Mouse (Mus musculus): ENCODE data around the gene Eno1. TPM values are rescaled to one million over a fixed set of nuclear protein-coding genes. Genes with fewer than 3 reads are reported as not detected.
"Not testable (repeated sequence)": the region's sequence is repeated elsewhere in the genome, so short reads cannot be mapped to it uniquely, and the experiment has no call there.

Eno1 gene
- polyA plus RNA-seq, 1 experiment from 2014 or later: 700 TPM

GRCm38 (mm10) chr4:150280459-150280858 lies 43.9 kb downstream of the Eno1 start:
- no peak for DNase-seq (ENCODE audit: low spot score)

DNA sequence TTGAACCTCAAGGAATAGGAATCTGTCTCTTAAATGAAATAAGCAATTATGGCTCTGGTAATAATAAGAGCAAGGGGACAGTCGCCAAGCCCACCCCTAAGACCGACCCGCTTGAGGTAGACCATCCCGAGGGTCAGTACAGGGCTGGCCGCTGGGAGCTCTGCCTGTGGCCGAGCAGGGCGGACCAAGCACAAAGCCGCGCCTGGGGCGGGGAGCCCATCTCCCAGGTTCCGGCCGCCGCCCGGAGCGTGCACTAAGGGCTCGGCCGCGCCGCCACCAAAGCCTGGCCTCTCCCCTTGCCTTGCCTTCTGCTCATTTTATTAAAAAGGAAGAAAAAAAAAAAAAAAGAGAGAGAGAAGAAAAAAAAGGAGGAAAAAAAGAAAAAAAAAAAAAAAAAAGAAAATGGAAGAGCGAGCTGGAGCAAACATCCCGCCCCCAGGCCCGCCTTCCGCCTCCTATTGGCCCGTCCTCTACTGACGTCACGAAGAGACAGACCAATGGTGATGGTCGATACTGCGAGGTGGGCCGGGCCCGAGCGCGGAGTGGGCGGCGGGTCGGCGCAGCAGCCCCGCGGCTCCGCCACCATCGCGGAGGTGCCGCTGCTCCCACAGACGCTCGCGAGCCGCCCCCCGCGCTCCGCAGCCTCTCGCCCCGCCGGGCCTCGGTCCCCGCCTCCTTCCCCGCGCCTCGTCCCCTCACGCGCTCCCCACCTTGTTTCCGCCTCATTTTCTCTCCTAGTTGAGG lies 44.7 kb downstream of the Eno1 start, which contains the start of gene Rere:
Rere (plus strand) TSS at position 629 of the 744 bp plus-strand sequence.
- DNase-seq (ENCODE audit: low spot score): peak; percentile 97

- peak; percentile 32 for DNase-seq (ENCODE audit: low spot score)
These were observed 45.5 kb downstream of the Eno1 start for GRCm38 (mm10) chr4:150281891-150282630.

DNA sequence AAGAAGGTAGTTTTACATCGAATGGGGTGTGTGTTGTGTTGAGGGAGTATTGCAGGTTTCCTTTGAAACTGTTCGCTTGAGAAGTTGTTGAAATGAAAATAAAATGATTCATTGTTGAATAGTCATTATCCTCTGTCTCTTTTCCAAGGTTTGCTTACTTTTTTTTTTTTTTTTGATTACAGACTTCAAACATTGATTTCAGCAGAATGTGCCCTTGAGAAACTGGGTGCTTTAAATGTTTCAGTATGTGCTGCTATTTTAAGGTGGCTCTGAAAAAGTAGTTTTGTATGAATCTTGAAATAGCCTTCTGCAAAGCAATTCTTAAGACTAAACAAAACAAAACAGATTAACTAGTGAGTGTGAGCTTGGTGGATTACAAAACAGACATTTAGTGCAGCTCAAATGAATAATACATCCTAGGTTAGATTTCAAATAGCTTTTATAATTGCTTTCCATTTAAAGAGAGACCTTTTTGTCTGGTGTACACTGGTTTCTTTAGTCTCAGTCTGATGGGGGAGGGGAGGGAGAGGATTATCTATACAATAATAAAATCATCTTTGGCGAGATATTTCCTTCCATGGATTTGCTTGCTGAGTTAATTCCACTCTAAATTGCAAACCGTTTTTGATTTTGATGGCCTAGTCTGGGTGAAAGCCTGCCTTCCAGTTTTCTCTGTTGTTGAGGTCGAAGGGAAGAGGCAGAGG lies 46.3 kb downstream of the Eno1 start:
- DNase-seq (ENCODE audit: low spot score): no peak

GRCm38 (mm10) chr4:150283335-150283638 lies 46.8 kb downstream of the Eno1 start:
- DNase-seq (ENCODE audit: low spot score): no peak

DNA sequence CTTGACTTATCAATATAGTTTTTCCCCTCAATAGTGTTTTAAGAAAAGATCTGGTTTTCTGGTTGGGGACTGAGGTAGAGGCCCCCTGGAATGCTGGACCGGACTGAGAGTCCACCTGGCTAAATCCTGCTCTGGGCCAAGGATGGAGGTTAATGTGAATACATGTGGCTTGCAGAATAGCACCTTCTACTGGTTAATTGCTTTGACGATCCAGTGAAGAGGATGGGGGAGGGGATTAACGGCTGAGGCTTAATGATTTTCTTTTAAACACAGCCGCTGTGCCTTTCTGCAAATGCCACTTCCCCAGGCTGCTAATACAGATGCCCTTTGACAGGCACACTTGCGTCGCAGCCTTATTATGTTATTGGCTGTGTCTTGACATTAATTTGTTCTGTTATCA lies 47.5 kb downstream of the Eno1 start:
- DNase-seq (ENCODE audit: low spot score): no peak

DNA sequence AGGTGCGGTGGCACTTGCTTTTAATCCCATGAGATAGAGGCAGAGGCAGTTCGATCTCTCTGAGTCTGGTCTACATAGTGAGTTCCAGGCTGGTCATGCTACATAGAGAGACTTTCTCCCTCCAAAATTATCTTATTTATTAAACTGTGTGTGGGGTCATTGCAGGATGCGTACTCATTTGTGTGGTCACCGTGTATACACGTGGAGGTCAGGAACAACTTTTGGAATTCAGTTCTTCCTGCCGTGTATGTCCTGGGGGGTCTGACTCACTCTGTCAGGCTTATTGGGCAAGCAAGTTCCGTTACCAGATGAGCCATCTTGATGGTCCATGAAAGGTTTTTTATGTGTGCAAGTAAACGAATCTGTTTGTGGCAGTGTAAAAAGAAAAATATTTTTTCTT lies 50.5 kb downstream of the Eno1 start:
- no peak for DNase-seq (ENCODE audit: low spot score)

GRCm38 (mm10) chr4:150287463-150287862 lies 50.9 kb downstream of the Eno1 start:
- not testable (repeated sequence) for DNase-seq (ENCODE audit: low spot score)

DNA sequence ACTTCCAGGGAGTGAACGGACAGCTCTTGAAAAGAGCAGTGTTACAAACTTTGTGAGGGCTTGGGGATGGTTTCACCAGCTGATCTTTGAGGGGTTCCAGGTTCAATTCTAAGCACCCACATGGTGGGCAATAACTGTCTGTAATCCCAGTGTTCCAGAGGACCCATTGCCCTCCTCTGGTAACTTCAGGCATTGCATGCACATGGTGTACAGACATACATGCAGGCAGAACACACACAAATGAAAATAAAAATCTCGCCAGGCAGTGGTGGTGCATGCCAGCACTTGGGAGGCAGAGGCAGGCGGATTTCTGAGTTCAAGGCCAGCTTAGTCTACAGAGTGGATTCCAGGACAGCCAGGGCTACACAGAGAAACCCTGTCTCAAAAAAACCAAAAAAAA lies 55.4 kb downstream of the Eno1 start:
- DNase-seq (ENCODE audit: low spot score): no peak

GRCm38 (mm10) chr4:150294870-150295269 lies 58.3 kb downstream of the Eno1 start:
- DNase-seq (ENCODE audit: low spot score): no peak

DNA sequence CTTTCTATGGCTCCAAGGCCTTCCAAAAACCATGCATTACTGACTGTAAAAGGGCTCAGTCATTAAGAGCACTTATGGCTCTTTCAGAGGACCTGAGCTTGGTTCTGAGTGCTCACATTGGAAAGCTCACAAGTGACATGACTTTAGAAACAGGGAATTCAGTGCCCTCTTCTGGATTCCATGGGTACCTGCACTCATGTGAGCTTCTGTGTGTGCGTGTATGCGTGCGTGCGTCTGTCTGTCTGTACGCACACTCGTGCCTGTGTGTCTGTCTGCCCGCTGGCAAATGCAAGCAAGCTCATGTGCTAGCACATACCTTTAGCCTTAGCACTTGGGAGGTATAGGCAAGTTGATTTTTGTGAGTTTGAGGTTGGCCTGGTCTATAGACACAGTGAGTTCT lies 59.4 kb downstream of the Eno1 start:
- no peak for DNase-seq (ENCODE audit: low spot score)

Other genes with a start within 250 kb of the Eno1 start
- gene H6pd, start 227.7 kb upstream of the Eno1 start, polyA plus RNA-seq (2015; fragmentation: Nextera tagmentation; extraction: Ambion mirVana): 12.3 and 13.8 TPM in 2 replicates
- 0.42 and 0.59 TPM in 2 replicates for gene Gpr157, start 149.4 kb upstream of the Eno1 start, polyA plus RNA-seq (2015; fragmentation: Nextera tagmentation; extraction: Ambion mirVana)
- gene Slc2a5, start 117.4 kb upstream of the Eno1 start, polyA plus RNA-seq (2015; fragmentation: Nextera tagmentation; extraction: Ambion mirVana): 0.17 and 0.22 TPM in 2 replicates
- not detected in 2 replicates for gene Slc2a7, start 87.7 kb upstream of the Eno1 start, polyA plus RNA-seq (2015; fragmentation: Nextera tagmentation; extraction: Ambion mirVana)
- 0.30 and 0.93 TPM in 2 replicates for gene Car6, start 35.4 kb upstream of the Eno1 start, polyA plus RNA-seq (2015; fragmentation: Nextera tagmentation; extraction: Ambion mirVana)
- gene Rere, start 44.9 kb downstream of the Eno1 start, polyA plus RNA-seq (2015; fragmentation: Nextera tagmentation; extraction: Ambion mirVana): 9.8 and 13.6 TPM in 2 replicates

Data from thymus, postnatal 0 days (tissue).